Mouse (Mus musculus) heart, embryonic 16.5 days (tissue): ENCODE data around the gene Chrdl2. TPM values are rescaled to one million over a fixed set of nuclear protein-coding genes. Genes with fewer than 3 reads are reported as not detected.
"Not testable (repeated sequence)": the region's sequence is repeated elsewhere in the genome, so short reads cannot be mapped to it uniquely, and the experiment has no call there.

Experiments used
- ATAC-seq: fragments of 200-750 bp; cut with Nextera tagmentation; replicated peaks from 2 replicates; pipeline ENCODE4 v1.8.0; 2017; ENCODE audit warnings: moderate number of reproducible peaks; ENCODE audit not compliant: insufficient read depth, low FRiP score; ENCODE audit errors: extremely low read depth
- H3K27ac ChIP-seq: fragments of 300-500 bp; sonication (generic); 2 replicates; pipeline ENCODE4 v1.5.1; 2014; ENCODE audit warnings: mild to moderate bottlenecking, low read length, control low read depth, moderate library complexity
- H3K27me3 ChIP-seq: fragments of 300-500 bp; sonication (generic); 2 replicates; pipeline ENCODE4 v1.6.1; 2014; ENCODE audit warnings: low read length, mixed read lengths; ENCODE audit not compliant: control insufficient read depth, insufficient read depth
- H3K36me3 ChIP-seq: fragments of 300-500 bp; sonication (generic); 2 replicates; pipeline ENCODE4 v1.6.1; 2014; ENCODE audit not compliant: control insufficient read depth, insufficient read depth
- H3K4me1 ChIP-seq: fragments of 300-500 bp; sonication (generic); 2 replicates; pipeline ENCODE4 v1.6.1; 2014; ENCODE audit warnings: low read length, mixed read lengths; ENCODE audit not compliant: control insufficient read depth, insufficient read depth
- H3K4me2 ChIP-seq: fragments of 300-500 bp; sonication (generic); 2 replicates; pipeline ENCODE4 v1.6.1; 2014; ENCODE audit warnings: low read depth, mild to moderate bottlenecking, control low read depth, low read length
- H3K4me3 ChIP-seq: fragments of 300-500 bp; sonication (generic); 2 replicates; pipeline ENCODE4 v1.5.1; 2014; ENCODE audit warnings: mild to moderate bottlenecking, control low read depth, low read length
- H3K9ac ChIP-seq: fragments of 300-500 bp; sonication (generic); 2 replicates; pipeline ENCODE4 v1.6.1; 2014; ENCODE audit warnings: low read length, control low read depth
- H3K9me3 ChIP-seq: fragments of 300-500 bp; sonication (generic); replicated peaks from 2 replicates; pipeline ENCODE4 v1.6.1; 2016; ENCODE audit warnings: low read length; ENCODE audit not compliant: control insufficient read depth
- WGBS: fragments of 180-500 bp; shearing (Covaris S2); extraction: QIAGEN DNeasy Blood & Tissue Kit; methylation state at CpG from one replicate; pipeline ENCODE4 v1.1.7; 2014; 5-methylcytosine and 5-hydroxymethylcytosine counted together
- polyA plus RNA-seq: library from polyadenylated mRNA; unstranded; fragments of >200 nt; fragmentation: Nextera tagmentation; extraction: Ambion mirVana; gene quantifications from 2 replicates; pipeline ENCODE4 v1.2.1, GENCODE M21; 2015

Chrdl2 gene
- polyA plus RNA-seq, 1 experiment from 2014 or later = not detected

GRCm38 (mm10) chr7:100043605-100044031 is 37.6 kb downstream of the Chrdl2 start:
- Histone ChIP-seq H3K4me2 (no peak overlapping the region), H3K27me3 (no peaks in the 10 kb centered on the region; the same call in 1 of the 2 replicates), H3K36me3 (no peaks in the 10 kb centered on the region), H3K9me3 (no peaks in the 10 kb centered on the region), H3K4me1 (peaks cover 3% of the 10 kb centered on the region), H3K4me3 (no peak overlapping the region), H3K27ac (no peak overlapping the region), H3K9ac (peak overlapping the region; percentile 24; the same call in 1 of the 2 replicates)
- ATAC-seq = no peak
- 18% methylated on average over 4 of the region's 4 CpGs for WGBS

GRCm38 (mm10) chr7:100046486-100046885 is 40.5 kb downstream of the Chrdl2 start:
- Histone ChIP-seq H3K4me3 (no peak overlapping the region), H3K4me1 (peaks cover 3% of the 10 kb centered on the region), H3K9ac (no peak overlapping the region), H3K27me3 (no peaks in the 10 kb centered on the region; the same call in 1 of the 2 replicates), H3K36me3 (no peaks in the 10 kb centered on the region), H3K4me2 (no peak overlapping the region), H3K27ac (no peak overlapping the region), H3K9me3 (no peaks in the 10 kb centered on the region)
- WGBS = 65% methylated on average over 2 of the region's 2 CpGs
- no peak for ATAC-seq

GRCm38 (mm10) chr7:100051904-100052303 is 45.9 kb downstream of the Chrdl2 start:
- H3K9me3 ChIP-seq = no peaks in the 10 kb centered on the region; the same call in 1 of the 2 replicates
- WGBS = 48% methylated on average over 4 of the region's 4 CpGs
- no peaks in the 10 kb centered on the region for H3K27me3 ChIP-seq
- no peak overlapping the region for H3K27ac ChIP-seq
- no peaks in the 10 kb centered on the region for H3K36me3 ChIP-seq
- ATAC-seq = no peak; the same call in 1 of the 2 replicates
- H3K9ac ChIP-seq = no peak overlapping the region
- no peaks in the 10 kb centered on the region for H3K4me1 ChIP-seq
- no peak overlapping the region for H3K4me2 ChIP-seq
- no peak overlapping the region for H3K4me3 ChIP-seq

GRCm38 (mm10) chr7:100052991-100053390 is 47.0 kb downstream of the Chrdl2 start:
- H3K9me3 ChIP-seq, H3K4me3 ChIP-seq, H3K4me2 ChIP-seq, ATAC-seq, H3K27ac ChIP-seq, H3K27me3 ChIP-seq, H3K9ac ChIP-seq, H3K4me1 ChIP-seq, H3K36me3 ChIP-seq: not testable (repeated sequence)
- 85% methylated on average over 2 of the region's 2 CpGs for WGBS

GRCm38 (mm10) chr7:100073959-100074358 is 68.0 kb downstream of the Chrdl2 start:
- H3K9me3 ChIP-seq = no peaks in the 10 kb centered on the region
- no peak overlapping the region for H3K4me3 ChIP-seq
- H3K4me1 ChIP-seq = no peaks in the 10 kb centered on the region
- H3K27me3 ChIP-seq = no peaks in the 10 kb centered on the region
- no peak for ATAC-seq
- H3K36me3 ChIP-seq = no peaks in the 10 kb centered on the region; the same call in 1 of the 2 replicates
- no peak overlapping the region for H3K9ac ChIP-seq
- H3K4me2 ChIP-seq = no peak overlapping the region
- 68% methylated on average over 2 of the region's 2 CpGs for WGBS
- H3K27ac ChIP-seq = no peak overlapping the region

- Histone ChIP-seq H3K4me3 (no peak overlapping the region), H3K27ac (no peak overlapping the region), H3K9me3 (no peaks in the 10 kb centered on the region), H3K9ac (no peak overlapping the region), H3K4me1 (peaks cover 4% of the 10 kb centered on the region; the same call in 1 of the 2 replicates), H3K4me2 (no peak overlapping the region), H3K36me3 (no peaks in the 10 kb centered on the region; the same call in 1 of the 2 replicates), H3K27me3 (no peaks in the 10 kb centered on the region)
- ATAC-seq = no peak
- WGBS = 29% methylated on average over 5 of the region's 5 CpGs
These were observed 70.3 kb downstream of the Chrdl2 start for GRCm38 (mm10) chr7:100076296-100076695.

GRCm38 (mm10) chr7:100077071-100077470 is 71.1 kb downstream of the Chrdl2 start:
- no peak overlapping the region for H3K4me2 ChIP-seq
- no peaks in the 10 kb centered on the region; the same call in 1 of the 2 replicates for H3K36me3 ChIP-seq
- WGBS = 87% methylated on average over 4 of the region's 4 CpGs
- H3K9ac ChIP-seq = no peak overlapping the region
- H3K27me3 ChIP-seq = no peaks in the 10 kb centered on the region
- H3K4me3 ChIP-seq = no peak overlapping the region
- H3K4me1 ChIP-seq = peaks cover 4% of the 10 kb centered on the region; the same call in 1 of the 2 replicates
- ATAC-seq = no peak
- H3K27ac ChIP-seq = no peak overlapping the region
- no peaks in the 10 kb centered on the region for H3K9me3 ChIP-seq

- ATAC-seq = peak; percentile 75; the same call in 1 of the 2 replicates
- Histone ChIP-seq H3K9me3 (no peaks in the 10 kb centered on the region), H3K4me2 (no peak overlapping the region), H3K36me3 (peaks cover 11% of the 10 kb centered on the region), H3K4me1 (peaks cover 4% of the 10 kb centered on the region; the same call in 1 of the 2 replicates), H3K4me3 (no peak overlapping the region), H3K9ac (no peak overlapping the region), H3K27me3 (no peaks in the 10 kb centered on the region), H3K27ac (no peak overlapping the region)
- WGBS = 50% methylated on average over 12 of the region's 12 CpGs
These were observed 74.3 kb downstream of the Chrdl2 start for GRCm38 (mm10) chr7:100080087-100080781.

GRCm38 (mm10) chr7:100082836-100083235 is 76.9 kb downstream of the Chrdl2 start:
- 89% methylated on average over 6 of the region's 6 CpGs for WGBS
- H3K9ac ChIP-seq = no peak overlapping the region
- no peak overlapping the region for H3K4me2 ChIP-seq
- no peaks in the 10 kb centered on the region for H3K27me3 ChIP-seq
- H3K9me3 ChIP-seq = no peaks in the 10 kb centered on the region
- H3K36me3 ChIP-seq = peaks cover 35% of the 10 kb centered on the region
- no peak for ATAC-seq
- no peak overlapping the region for H3K4me3 ChIP-seq
- H3K4me1 ChIP-seq = peaks cover 4% of the 10 kb centered on the region; the same call in 1 of the 2 replicates
- no peak overlapping the region for H3K27ac ChIP-seq
